Mouse (Mus musculus) 3134 (cell line): ENCODE measurements at regions not wholly inside any gene's neighbourhood (a gene's known extent, or its start where the extent isn't known, plus 50 kb on each side); places are given as distances from the start of the nearest gene placed in this dataset.

ENCODE experiments used
- DNase-seq: peaks from one replicate; pipeline ENCODE4 v3.0.0-alpha.2; 2011; ENCODE audit warnings: low spot score; ENCODE audit not compliant: insufficient read length; ENCODE audit errors: extremely low read depth

DNA sequence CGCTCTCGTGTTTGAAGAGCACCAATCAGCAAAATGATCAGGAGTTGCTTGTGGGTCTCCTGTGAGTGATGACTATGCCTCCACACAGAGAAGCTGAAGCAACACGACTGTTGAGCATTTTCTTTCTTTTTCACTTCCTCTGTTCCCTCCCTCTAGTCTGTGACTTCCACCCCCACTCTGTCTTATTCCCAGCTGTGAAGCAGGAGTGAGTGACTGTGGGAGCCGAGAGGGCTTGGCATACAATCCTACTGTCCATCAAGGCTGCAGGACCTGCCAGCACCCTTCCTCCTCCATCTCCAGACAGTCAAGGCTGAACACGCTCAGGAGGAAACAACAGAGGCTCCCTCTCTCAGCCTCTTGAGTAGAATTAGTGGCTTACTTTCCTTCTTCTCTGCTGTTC lies 401.3 kb downstream of the Plcl1 start:
- peak; percentile 5 for DNase-seq

DNA sequence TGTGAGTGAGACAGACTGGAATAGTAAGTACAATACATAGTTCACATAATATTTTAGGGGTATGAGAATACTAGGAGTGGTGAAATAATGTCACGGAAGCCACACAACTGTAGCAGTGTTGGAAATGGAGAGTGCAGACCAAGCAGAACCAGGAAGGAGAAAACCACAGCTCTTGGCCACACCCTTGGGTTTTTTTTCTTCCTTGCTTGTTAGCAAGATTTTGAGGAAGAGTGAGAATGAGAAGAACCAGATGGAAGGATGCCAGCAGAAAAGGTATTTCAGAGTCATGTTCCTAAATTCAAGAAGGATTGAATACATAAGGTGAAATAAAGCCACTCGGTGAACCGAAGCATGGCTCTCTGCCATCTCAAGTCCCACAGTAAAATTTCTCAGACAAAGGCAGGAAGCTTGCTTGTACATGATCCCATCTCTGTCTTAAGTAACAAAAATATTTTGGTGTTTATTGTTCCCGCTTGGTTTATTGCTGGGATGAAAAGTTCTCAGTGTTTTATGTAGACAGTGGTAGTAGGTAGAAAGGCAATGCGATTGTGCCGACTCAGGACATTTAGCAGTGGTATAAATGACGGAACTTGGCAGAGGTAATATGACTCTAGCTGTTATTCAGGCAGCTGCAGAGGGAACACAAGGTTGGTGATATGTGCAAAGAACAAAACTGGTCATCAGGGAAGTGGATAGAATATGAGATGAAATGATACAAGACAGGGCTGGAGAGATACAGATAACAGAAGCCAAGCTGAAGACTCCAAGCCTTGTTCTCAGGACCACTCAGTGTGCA lies 403.2 kb downstream of the Plcl1 start:
- no peak for DNase-seq

DNA sequence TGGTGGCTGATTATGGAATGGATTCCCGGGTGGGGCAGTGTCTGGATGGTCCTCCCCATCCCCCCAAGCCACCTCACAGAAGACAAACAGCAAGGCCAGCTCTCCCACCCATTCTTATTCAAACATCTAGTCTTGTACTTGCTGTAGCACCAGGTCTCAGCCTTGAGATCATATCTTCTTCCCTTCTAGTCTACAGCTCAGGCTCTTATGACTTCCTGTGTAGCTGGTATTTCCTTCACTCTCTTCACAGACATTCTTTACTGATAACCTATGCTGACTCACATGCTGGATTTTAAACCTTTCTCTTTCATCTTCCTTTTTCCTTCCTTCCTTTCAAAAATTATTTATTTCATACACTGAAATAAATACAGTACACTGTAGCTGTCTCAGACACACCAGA lies 406.8 kb downstream of the Plcl1 start:
- DNase-seq: no peak

DNA sequence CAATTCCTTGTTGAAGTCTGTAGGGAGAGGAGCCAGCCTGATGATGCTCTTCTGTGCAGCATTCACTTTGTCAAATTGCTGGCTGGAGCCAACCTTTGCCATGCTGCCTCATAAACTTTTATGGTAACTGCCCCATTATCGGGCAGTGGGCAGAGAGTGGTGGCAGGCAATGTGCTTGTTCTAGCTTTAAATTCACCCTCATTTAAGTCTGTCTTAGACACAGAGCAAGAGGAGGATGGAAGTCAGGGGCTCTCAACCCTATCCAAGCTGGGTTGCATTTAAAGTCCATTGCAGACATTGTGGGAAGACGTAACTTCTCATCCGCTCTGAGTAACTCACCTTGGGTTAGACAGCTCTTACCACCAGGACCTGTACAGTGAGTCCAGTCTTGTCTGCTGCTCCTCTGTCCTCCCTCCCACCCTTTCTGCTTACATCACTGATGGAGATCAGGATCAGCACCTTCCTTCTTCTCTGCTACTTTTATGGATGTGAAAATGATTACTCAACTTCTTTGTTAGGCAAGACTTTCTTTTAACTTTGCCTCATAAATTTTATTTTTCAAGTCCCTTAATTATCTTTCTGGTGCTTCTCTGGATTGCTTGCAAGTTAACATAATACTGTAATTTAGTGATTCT lies 415.3 kb downstream of the Plcl1 start:
- no peak for DNase-seq

DNA sequence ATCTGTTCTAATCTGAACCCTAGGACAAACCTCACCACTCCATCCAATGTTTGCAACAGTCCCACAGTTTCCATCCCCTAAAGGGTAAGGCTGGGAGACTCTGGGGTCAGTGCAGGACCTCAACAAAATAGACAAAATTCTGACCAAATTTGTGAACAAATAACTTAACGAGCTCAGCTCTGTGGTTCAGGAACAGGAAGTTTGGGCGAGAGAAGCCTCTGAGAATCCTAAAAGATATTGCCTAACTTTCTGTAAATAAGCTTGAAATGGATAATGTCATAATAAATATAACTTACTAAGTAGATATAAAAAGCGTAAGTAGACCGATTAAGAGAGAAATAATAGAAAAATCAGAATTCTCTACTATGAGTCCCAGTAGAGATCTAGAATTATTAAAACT lies 416.9 kb downstream of the Plcl1 start:
- DNase-seq: no peak

DNA sequence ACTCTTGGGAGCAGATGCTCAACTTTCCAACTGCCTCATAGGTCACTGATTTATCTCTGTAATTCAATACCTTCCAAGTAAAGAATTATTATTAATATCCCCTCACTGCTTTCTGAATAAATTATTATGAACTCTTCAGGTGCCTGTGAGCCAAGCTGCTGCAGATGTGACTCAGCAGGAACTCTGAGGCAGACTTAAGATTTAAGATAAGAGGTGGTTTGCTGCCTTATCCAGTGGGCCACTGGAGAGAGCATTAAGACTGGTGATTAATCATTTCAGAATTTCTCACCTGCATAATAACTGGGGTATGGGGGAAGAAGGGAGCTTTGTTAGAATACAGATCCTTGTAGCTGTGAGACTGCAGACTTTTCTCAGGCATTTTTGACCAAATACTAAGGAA lies 421.5 kb downstream of the Plcl1 start:
- DNase-seq: no peak

DNA sequence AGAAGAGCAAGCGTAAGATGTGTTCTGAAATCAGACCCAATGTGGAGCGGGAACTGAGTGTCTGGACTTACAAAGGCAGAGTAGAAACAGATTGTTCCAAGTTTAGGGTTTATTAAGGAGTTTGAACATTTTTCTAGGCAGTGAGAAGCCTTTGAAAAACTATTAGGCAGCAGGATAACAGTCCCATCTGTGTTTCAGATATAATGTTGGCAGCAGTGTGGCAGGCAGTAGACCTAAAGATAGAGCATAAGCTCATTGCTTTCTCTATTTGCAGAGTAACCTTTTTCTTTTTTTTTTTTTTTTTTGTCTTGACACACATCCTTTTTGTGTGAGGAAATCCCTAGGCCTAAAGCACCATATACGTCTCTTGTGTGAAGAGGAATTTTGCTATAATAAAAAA lies 429.6 kb downstream of the Plcl1 start:
- no peak for DNase-seq

DNA sequence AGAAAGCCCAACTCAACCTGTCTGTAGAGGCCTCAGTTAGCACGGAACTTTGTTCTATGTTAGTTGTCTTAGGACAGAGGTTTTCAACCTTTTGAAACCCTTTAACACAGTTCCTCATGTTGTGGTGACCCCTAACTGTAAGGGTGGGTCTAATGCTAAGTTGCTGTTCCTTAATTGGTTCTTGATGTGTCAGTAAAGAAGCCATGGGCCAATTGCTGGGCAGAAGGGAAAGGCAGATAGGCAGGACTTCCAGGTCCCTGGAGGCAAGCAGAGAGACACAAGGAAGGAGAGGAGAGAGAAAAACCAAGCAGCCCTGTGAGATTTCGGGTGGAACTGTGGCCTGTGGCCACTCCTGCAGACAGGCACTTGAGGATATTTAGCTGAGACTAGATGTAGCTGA lies 431.0 kb downstream of the Plcl1 start:
- peak; percentile 60 for DNase-seq

DNA sequence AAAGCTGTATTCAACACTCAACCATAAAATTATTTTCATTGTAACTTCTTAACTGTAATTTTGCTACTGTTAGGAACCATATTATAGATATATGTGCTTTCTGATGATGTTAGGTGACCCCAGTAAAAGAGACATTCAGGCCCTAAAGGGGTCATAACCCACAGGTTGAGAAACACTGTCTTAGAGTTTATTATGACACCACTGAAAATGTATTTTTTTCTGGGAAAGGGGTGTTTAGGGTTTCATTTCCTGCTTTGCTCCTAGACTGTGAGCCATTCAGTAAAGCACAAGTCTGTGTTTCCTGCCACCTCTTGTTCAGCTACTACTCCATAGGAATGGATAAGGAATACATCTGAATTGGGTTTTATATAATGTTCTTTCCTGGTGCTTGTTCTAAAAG lies 431.6 kb downstream of the Plcl1 start:
- DNase-seq: no peak

DNA sequence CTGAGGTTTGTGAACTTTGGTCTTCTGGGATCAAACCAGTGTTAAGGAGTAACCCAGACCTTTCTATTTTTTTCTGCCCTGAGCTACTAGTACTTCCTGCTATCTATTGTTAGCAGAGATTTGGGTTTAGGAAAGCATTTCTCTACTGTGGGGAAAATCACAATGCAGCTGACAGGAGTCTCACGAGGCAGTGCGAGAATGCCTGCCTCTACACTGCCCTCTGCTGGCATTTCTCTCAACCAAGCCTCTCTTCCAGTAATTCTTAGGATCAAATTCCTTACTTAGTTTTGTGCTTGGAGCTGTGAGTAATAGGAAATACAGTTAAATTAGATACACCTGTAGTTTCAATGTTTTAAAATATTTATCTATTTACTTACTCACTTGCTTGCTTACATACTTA lies 432.4 kb downstream of the Plcl1 start:
- peak; percentile 25 for DNase-seq

DNA sequence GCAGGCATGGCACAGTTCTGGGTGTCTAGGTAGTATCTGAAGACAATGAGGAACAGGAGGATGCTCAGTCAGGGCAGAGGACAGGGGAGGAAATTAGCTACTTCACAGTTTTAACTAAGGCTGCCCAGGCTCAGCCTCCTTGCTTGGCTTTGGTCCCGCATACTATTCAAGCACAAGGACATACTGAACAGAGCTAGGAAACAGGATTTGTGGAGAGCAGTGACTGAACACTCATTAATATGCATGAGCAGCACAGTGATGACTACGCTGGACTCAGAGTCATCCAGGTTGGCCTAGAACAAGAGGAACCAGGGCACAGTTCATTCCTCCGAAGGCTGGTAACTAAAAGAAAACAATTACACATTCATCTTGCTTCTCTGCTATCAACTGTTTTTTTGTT lies 443.1 kb downstream of the Plcl1 start:
- DNase-seq: no peak

DNA sequence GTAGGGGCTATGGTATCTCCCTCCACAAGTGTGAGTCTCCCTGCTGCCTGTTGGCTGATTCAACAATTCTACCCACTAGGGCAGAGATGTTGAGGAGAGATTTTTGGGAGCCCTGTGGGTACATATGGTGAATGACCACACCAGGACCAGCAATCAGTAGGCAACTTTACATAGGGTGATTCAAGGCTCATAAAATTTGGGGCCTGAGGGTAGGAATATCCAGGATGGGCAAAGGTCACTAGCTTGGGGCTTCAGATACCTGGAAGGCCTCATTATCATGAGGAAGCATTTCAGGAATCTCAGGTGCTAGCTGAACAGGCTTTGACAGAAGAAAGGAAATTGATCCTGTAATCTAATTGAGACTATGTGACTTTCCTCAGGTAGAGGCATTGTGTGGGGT lies 446.6 kb downstream of the Plcl1 start:
- DNase-seq: no peak

DNA sequence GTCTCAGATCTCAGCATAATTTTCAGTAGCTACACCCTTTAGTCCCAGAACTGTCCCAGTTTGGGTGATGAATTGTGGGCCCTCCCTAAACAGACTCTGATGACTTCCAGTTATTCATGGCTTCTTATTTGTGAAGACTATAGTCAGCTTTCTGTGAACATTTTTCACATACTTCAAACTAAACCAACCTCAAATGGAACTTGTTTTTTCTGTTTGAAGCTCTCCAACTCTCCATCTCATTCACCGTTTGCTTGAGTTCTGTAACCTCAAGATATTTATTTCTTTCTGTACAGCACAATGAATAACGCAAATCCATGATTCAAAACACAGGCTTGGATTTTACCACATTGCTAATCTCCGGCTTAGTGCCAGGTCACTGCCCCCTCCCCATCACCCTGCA lies 453.4 kb downstream of the Plcl1 start:
- no peak for DNase-seq

DNA sequence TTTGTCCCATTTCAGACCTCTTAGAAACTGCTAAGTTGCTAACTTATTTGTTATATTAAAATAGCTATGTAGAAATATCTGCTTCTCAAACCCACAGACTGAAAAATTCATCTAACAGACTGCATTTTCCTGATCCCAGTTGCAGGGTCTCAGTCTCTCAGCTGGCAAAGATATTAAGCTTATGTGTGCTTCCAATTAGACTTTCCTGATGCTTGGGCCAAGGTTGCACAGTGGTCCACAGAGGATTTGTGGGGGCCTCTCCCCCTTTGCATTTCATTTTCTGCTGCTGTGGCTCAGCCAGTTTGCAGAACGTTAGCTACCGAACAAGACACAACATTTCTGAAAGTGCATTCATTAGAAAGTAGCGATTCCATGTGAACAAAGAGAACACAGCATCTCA lies 457.4 kb downstream of the Plcl1 start:
- DNase-seq: no peak

DNA sequence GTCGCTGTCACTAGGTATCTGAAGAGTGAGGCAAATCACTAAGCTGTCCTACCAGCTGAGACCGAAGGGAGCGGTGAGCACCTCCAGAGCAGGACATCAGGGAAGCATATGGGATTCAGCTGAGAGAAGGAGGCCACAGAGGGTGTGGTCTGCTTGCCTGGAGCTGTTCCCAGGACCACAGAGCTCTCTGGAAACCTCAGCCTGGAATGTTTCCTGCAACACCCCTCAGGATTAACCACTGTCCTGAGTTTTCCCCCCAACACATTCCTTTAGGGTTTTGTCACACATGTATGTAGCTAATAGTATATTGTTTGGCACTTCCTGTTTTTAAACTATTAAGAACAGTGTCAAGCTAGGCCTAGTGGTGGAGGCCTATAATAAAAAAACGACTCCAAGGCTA lies 459.6 kb downstream of the Plcl1 start:
- DNase-seq: peak; percentile 85

DNA sequence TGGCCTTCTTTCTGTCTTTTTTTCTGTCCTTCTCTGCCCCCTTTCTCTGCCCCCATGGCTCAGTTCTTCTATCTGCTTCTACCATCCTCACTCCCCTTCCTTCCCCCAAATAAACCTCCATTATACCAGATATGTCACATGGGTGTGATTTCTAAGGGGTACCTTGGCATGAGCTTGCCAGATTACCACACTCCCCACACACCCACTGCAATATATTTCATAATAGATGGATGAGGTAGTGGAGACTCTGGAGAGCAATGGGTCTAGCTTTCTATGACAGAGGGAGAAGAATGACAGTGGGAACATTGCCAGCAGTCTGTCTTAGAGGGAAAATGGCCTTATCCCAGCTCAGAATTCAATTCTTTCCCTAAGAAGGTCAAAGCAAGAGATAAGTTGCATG lies 461.0 kb downstream of the Plcl1 start:
- DNase-seq: no peak

DNA sequence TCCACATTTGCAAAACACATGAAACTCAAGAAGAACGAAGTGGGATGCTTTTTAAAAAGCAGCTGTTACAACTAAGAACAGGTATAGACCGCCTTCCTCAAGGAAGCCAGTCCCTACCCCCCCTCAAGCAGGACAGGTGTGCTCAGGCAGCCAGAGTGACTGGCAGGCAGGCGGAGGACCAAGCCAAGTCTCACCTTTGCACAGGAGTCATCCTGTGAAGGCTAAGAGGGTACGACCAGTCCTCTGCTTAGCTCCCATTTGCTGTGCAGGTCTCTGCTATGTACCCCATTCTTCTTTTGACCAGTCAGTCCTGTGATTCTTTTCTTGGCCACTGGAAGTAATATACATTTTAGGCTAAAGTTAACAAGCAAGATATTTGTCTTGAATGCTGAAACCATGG lies 467.9 kb downstream of the Plcl1 start:
- no peak for DNase-seq

DNA sequence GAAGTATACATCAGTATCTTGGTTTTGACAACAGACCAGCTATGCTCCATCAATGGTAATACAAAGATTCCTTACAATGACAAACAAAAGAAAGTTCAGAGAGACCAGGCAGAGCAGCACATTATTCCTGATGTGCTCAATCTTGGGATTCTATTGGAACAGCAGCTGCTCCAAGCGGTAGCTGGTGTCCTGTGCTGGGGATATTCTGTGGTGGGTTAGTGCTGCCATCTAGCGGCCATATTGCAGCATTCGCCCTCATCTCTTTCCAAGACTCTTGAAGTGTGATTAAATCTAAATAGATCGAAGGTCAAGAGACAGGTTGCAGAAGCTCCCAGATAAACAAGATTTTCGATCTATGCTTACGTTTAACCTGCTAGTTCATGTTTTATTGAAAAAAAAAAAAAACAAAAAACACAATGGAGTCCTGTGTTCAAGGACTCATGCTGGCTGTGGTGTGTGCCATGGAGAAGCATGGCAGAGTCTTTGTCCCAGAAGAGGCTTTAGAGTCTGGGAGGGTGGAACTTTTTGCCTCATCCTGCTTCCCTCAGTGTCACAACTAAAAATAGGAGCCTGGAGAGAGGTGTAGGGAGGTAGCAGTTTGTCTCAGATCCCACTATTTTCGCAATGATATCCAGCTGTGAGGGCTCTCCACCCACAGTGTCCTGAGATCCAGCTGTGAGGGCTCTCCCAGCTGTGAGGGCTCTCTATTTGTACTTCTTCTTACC lies 468.6 kb downstream of the Plcl1 start:
- DNase-seq: peak; percentile 27

DNA sequence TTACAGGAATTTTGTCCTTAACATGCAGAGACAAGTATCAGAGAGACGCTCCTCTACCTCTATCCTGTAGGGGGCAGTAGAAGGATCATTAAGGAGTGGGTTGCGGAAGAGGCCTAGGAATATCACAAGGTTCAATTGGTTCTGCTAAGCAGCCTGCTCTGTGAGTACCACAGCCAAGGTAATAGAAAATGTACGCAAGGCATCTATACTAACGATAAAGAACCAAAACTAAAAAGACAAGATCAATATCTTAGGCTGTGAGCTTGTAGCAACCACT lies 469.1 kb downstream of the Plcl1 start:
- peak; percentile 18 for DNase-seq

DNA sequence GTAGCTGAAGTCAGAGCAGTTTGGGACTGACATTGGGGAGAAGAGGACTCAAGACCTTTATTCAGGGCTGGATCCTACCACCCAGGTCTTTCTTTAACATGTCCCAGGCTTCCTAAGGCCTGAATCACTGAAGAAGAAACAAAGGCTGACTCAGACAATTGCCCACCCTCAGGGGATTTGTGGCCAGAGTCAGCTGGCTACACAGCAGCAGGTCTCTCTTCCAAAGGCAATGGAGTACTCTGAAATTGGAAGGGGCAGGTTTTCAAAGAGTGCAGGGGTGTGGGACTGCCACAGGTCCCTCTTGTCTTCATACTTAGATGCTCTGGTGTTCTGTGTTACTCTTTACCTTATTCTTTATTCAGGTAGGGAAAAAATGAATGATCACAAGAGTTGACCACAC lies 478.9 kb downstream of the Plcl1 start:
- DNase-seq: no peak

DNA sequence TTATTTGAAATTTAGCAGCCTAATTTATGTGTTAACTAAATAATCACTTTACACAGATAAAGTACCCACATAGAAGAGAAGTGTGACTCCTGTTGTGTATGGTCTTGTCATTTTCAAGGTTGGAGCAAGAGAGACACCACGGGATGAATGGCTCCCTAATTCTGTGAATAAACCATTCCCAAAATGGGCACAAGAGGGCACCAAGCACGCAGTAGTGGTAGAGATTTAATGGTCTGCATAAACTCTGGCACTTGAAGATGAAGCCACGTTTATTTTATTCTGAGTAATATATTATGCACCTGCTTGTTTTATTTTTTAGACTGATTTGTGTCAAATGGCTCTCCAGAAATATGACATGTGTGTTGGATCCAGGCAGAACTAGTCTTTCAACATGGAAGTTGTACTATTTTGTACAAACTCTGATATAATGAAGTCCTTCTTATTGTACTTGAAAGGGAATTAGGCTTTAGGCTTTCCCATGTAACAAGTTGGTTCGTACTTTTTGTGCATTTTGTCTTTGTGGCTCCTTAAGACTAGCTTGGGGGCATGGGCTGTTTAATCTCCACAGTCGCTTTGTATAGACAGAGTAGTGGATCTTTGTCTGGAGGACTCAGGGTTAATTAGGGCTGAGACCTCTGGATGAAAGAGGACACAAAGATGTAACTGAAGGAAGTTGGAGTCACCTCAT lies 480.8 kb downstream of the Plcl1 start:
- no peak for DNase-seq

DNA sequence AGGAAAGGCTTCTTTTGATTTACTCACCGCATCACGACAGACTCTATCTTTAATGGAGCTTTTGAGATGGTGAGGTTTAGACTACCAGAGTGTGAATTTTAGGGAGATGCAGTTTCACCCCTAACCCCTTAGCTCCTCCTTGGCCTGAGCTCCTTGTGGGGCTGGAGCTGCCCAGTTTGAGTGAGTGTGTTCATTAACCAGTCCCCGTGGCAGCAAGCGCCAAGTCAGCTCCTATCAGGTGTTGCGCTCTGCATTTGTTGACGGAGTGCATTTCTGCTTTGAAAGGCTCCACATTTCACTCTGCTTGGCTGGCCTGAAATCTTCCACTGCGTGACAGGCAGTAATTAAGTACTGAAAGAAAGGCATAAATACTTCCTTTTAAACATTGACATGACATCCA lies 481.7 kb downstream of the Plcl1 start:
- no peak for DNase-seq
